Mouse (Mus musculus) lung, embryonic 15.5 days (tissue): Measurements from ENCODE around the gene Olfr1499. TPM values are rescaled to one million over a fixed set of nuclear protein-coding genes. Genes with fewer than 3 reads are reported as not detected.
"Not testable (repeated sequence)": the region's sequence is repeated elsewhere in the genome, so short reads cannot be mapped to it uniquely, and the experiment has no call there.

ENCODE experiments used
- ATAC-seq: fragments of 200-750 bp; cut with Nextera tagmentation; 2 replicates; pipeline ENCODE4 v1.8.0; 2017; ENCODE audit warnings: moderate number of reproducible peaks, borderline replicate concordance; ENCODE audit not compliant: low FRiP score, low TSS enrichment; ENCODE audit errors: extremely low read depth
- H3K27ac ChIP-seq: fragments of 300-500 bp; sonication (generic); 2 replicates; pipeline ENCODE4 v1.5.1; 2015; ENCODE audit warnings: moderate library complexity, mild to moderate bottlenecking, inconsistent platforms
- H3K27me3 ChIP-seq: fragments of 300-500 bp; sonication (generic); 2 replicates; pipeline ENCODE4 v1.6.1; 2015; ENCODE audit warnings: inconsistent platforms
- H3K36me3 ChIP-seq: fragments of 300-500 bp; sonication (generic); 2 replicates; pipeline ENCODE4 v1.6.1; 2015; ENCODE audit warnings: inconsistent platforms
- H3K4me1 ChIP-seq: fragments of 300-500 bp; sonication (generic); 2 replicates; pipeline ENCODE4 v1.6.1; 2015; ENCODE audit warnings: inconsistent platforms
- H3K4me2 ChIP-seq: fragments of 300-500 bp; sonication (generic); 2 replicates; pipeline ENCODE4 v1.6.1; 2015; ENCODE audit warnings: inconsistent platforms, mild to moderate bottlenecking, moderate library complexity
- H3K4me3 ChIP-seq: fragments of 300-500 bp; sonication (generic); 2 replicates; pipeline ENCODE4 v1.5.1; 2015; ENCODE audit warnings: mild to moderate bottlenecking, inconsistent platforms
- H3K9ac ChIP-seq: fragments of 300-500 bp; sonication (generic); 2 replicates; pipeline ENCODE4 v1.6.1; 2015; ENCODE audit warnings: inconsistent platforms
- H3K9me3 ChIP-seq: fragments of 300-500 bp; sonication (generic); 2 replicates; pipeline ENCODE4 v1.6.1; 2016; ENCODE audit warnings: inconsistent platforms
- WGBS: fragments of 180-500 bp; shearing (Covaris S2); methylation state at CpG from one replicate; pipeline ENCODE4 v1.1.7; 2015; 5-methylcytosine and 5-hydroxymethylcytosine counted together
- polyA plus RNA-seq: library from polyadenylated mRNA; unstranded; fragments of >200 nt; fragmentation: Nextera tagmentation; extraction: Ambion mirVana; gene quantifications from 2 replicates; pipeline ENCODE4 v1.2.1, GENCODE M21; 2015

Olfr1499 gene
- polyA plus RNA-seq = not detected in 2 replicates

DNA sequence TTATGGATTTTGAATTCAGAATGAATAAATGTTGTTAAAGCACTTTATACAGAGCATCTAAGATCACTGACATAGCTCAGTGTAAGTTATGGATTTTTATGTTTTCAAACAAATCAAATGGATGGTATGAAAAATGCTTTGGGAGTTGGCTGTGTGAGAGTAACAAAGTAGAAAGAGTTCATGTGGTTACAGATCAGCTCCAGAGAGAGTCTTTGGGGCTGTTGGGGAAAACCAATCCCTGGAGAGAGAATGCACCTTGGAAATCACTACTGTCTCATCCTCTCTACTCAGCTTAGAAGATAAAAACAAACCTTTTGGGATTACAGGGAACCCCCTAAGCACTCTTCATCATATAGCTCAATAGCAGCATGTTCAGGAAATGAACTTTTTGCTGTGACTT is at the start of gene Olfr1499:
Gene Olfr1499, minus strand, starts transcription at position 101 of the 400 bp plus-strand sequence.
- Histone ChIP-seq H3K27me3 (no peaks in the 10 kb centered on the region), H3K36me3 (no peaks in the 10 kb centered on the region), H3K9ac (no peak within 1 kb of the TSS), H3K4me1 (no peaks in the 10 kb centered on the region), H3K27ac (no peak within 1 kb of the TSS), H3K9me3 (no peaks in the 10 kb centered on the region), H3K4me3 (no peak within 1 kb of the TSS), H3K4me2 (no peak within 1 kb of the TSS)
- no peak for ATAC-seq

DNA sequence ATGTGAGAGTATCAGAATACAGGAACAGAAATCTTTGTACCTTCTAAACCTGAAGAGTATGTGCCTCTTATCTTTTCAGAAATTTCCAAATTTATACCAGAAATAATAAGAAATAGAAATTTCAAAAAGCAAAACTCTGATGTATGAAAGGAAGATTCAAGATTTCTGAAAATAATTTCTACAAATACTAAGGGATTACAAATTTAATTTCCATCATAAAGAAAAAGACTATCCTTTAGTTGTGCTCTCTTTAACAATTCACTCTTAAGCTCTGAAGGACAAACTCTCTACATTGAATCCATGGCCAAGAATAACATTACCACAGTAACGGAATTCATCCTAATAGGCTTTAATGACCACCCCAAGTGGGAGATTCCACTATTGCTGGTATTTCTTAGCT is 42.2 kb upstream of the Olfr1499 start, which contains the start of gene Olfr1502:
Gene Olfr1502, plus strand, starts transcription at position 301 of the 400 bp plus-strand sequence.
- Histone ChIP-seq H3K27me3 (no peaks in the 10 kb centered on the region), H3K27ac (no peak within 1 kb of the TSS), H3K9ac (no peak within 1 kb of the TSS), H3K36me3 (no peaks in the 10 kb centered on the region), H3K4me3 (no peak within 1 kb of the TSS), H3K4me2 (no peak within 1 kb of the TSS), H3K9me3 (no peaks in the 10 kb centered on the region), H3K4me1 (no peaks in the 10 kb centered on the region)
- WGBS = 88% methylated on average over 1 of the region's 1 CpGs
- no peak for ATAC-seq

DNA sequence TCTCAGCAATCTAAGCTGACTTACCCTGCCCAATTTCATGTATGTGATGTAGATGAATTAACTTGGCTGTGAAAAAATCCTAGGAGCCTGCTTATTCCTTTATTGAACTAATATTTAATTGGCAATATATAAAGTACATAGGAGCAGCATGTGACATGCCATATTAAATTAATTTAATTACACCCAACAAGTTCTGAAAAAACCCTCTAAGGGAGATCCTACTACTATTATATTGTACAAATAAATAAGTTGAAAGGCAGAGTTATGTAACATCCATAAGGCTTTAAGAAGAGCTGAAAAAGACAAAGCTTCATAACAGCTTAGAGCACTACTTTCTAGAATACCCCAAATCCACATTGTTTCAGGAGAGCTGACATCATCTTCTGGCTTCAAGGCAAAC is 31.3 kb upstream of the Olfr1499 start, which contains the start of gene Olfr1501:
Gene Olfr1501, minus strand, starts transcription at position 101 of the 400 bp plus-strand sequence.
- not testable (repeated sequence) for H3K4me3 ChIP-seq, H3K9me3 ChIP-seq, H3K4me1 ChIP-seq, H3K36me3 ChIP-seq, H3K9ac ChIP-seq, H3K27me3 ChIP-seq, H3K27ac ChIP-seq, ATAC-seq, H3K4me2 ChIP-seq

DNA sequence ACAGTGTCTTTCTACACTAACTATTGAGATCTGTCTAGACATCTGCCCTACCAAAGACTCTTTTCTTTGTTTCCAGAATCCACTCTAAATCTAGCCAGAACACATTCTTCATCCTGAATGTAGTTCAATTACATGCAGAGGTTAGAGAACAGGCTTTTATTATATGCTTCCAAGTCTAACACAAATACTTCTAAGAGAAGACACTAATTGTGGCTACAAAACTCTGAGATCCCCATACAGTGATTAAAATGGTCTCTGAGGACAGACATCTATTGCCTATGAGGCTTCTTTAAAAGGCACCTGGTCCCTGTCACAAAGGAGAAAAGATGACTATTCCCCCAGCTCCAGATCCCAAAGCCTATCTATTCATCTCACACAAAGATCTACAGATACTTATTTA is 11.1 kb upstream of the Olfr1499 start, which contains the start of gene Olfr1500:
Gene Olfr1500, minus strand, starts transcription at position 101 of the 400 bp plus-strand sequence.
- no peak for ATAC-seq
- H3K36me3 ChIP-seq = no peaks in the 10 kb centered on the region
- H3K27ac ChIP-seq = no peak within 1 kb of the TSS
- H3K4me3 ChIP-seq = no peak within 1 kb of the TSS
- H3K4me1 ChIP-seq = no peaks in the 10 kb centered on the region
- no peak within 1 kb of the TSS for H3K9ac ChIP-seq
- H3K9me3 ChIP-seq = no peaks in the 10 kb centered on the region
- H3K4me2 ChIP-seq = no peak within 1 kb of the TSS
- H3K27me3 ChIP-seq = no peaks in the 10 kb centered on the region

GRCm38 (mm10) chr19:13828447-13828846 is 9.2 kb upstream of the Olfr1499 start:
- Histone ChIP-seq H3K36me3 (no peaks in the 10 kb centered on the region), H3K4me2 (no peak overlapping the region), H3K9me3 (no peaks in the 10 kb centered on the region), H3K4me1 (no peaks in the 10 kb centered on the region), H3K4me3 (no peak overlapping the region), H3K27ac (no peak overlapping the region), H3K27me3 (no peaks in the 10 kb centered on the region), H3K9ac (no peak overlapping the region)
- ATAC-seq = no peak
- 80% methylated on average over 3 of the region's 3 CpGs for WGBS

DNA sequence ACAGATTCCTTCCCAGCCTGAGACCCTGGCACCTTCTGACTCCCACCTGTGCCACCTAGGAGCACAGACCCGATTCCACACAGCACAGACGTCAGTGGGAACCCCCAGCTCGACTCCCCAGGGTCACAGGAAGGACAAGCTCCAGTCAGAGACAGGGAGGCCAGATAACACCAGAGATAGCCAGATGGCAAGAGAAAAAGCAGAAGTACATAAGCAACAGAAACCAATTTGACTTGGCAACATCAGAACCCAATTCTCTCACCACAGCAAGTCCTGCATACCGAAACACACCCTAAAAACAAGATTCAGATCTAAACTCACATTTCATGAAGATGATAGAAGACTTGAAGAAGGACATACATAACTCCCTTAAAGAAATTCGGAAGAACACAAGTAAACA is 1.6 kb upstream of the Olfr1499 start:
- Histone ChIP-seq H3K4me2 (no peak overlapping the region), H3K36me3 (no peaks in the 10 kb centered on the region), H3K9ac (no peak overlapping the region), H3K4me3 (no peak overlapping the region), H3K4me1 (no peaks in the 10 kb centered on the region), H3K27me3 (no peaks in the 10 kb centered on the region), H3K27ac (no peak overlapping the region), H3K9me3 (no peaks in the 10 kb centered on the region)
- 47% methylated on average over 5 of the region's 5 CpGs for WGBS
- no peak for ATAC-seq

DNA sequence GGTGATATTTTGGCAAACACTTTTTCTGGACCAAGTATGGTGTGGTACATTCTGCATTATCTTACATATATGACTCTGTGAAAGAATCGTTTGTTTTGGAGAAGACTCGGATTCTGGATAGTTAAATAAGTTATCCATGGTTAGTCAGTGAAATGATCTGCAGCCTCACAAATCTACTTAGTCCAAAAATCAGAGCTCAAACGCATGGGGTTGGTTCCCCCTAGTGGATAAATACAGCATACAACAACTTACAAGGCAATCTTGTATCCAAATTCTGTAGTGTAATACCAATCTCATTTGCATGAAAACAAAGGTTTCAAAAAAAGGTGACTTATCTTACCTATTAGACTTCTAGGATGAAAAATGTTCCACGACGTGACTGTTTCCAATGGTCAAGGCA is 420 bp downstream of the Olfr1499 start:
- no peaks in the 10 kb centered on the region for H3K9me3 ChIP-seq
- H3K4me2 ChIP-seq = no peak overlapping the region
- no peak overlapping the region for H3K27ac ChIP-seq
- no peak overlapping the region for H3K9ac ChIP-seq
- ATAC-seq = no peak
- no peak overlapping the region for H3K4me3 ChIP-seq
- 36% methylated on average over 5 of the region's 5 CpGs for WGBS
- no peaks in the 10 kb centered on the region for H3K36me3 ChIP-seq
- H3K27me3 ChIP-seq = no peaks in the 10 kb centered on the region
- no peaks in the 10 kb centered on the region for H3K4me1 ChIP-seq

DNA sequence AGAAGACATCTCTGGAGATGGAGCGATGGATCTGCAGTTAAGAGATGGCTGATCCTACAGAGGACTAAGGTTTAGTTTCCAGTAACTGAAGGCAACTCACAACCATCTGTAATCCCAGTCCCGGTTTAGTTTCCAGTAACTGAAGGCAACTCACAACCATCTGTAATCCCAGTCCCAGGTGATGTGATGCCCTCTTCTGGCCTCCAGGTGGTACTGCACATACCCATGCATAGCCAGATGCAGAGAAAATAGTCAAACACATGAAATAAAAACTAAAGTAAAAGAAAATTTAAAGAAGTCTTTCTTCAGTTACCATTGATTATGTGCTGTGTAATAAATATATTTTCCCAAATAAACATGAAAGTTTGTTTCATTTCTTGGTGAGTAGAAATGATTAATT is 6.4 kb downstream of the Olfr1499 start:
- Histone ChIP-seq H3K27me3 (no peaks in the 10 kb centered on the region), H3K4me1 (no peaks in the 10 kb centered on the region), H3K4me3 (no peak overlapping the region), H3K4me2 (no peak overlapping the region), H3K36me3 (no peaks in the 10 kb centered on the region), H3K9ac (no peak overlapping the region), H3K27ac (no peak overlapping the region), H3K9me3 (no peaks in the 10 kb centered on the region)
- WGBS = 50% methylated on average over 2 of the region's 2 CpGs
- no peak for ATAC-seq

GRCm38 (mm10) chr19:13805486-13805885 is 13.8 kb downstream of the Olfr1499 start:
- not testable (repeated sequence) for ATAC-seq, H3K4me3 ChIP-seq, H3K36me3 ChIP-seq, H3K9me3 ChIP-seq, H3K27ac ChIP-seq, H3K4me1 ChIP-seq, H3K4me2 ChIP-seq, H3K9ac ChIP-seq, H3K27me3 ChIP-seq
- 53% methylated on average over 1 of the region's 1 CpGs for WGBS

- no peak for ATAC-seq
These were observed 21.1 kb downstream of the Olfr1499 start, which contains the start of gene Olfr1497 for GRCm38 (mm10) chr19:13798102-13798501. Olfr1497 (minus strand) TSS chr19:13798202.

DNA sequence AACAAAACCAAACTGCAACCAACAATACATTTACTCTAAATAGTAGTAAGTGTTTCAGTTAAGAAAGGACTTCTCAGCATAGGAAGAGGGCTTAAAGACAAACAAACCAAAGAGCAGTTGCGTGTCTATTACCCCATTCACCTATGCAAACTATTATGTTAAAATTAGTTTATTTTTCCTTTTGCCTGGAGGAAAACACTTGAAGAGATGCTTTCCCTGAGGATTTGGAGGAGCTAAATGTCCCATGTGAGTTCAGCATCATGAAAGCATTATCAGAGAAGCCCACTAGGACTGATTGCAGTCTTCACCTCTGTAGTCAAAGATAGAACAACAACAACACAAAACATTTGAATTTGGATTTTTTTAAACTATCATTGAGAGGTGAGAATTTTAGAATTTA is 41.7 kb downstream of the Olfr1499 start, which contains the start of gene Olfr1496:
Gene Olfr1496, plus strand, starts transcription at position 301 of the 400 bp plus-strand sequence.
- ATAC-seq = no peak
- no peaks in the 10 kb centered on the region for H3K27me3 ChIP-seq
- H3K9ac ChIP-seq = no peak within 1 kb of the TSS
- no peaks in the 10 kb centered on the region for H3K36me3 ChIP-seq
- no peak within 1 kb of the TSS for H3K4me3 ChIP-seq
- no peaks in the 10 kb centered on the region for H3K9me3 ChIP-seq
- no peak within 1 kb of the TSS for H3K4me2 ChIP-seq
- no peaks in the 10 kb centered on the region for H3K4me1 ChIP-seq
- no peak within 1 kb of the TSS for H3K27ac ChIP-seq
- WGBS = 77% methylated on average over 1 of the region's 1 CpGs

More at GRCm38 (mm10) chr19:13798102-13798501, 21.1 kb downstream of the Olfr1499 start, which contains the start of gene Olfr1497:
- H3K4me1 ChIP-seq = no peaks in the 10 kb centered on the region
- no peak within 1 kb of the TSS for H3K4me3 ChIP-seq
- H3K9me3 ChIP-seq = no peaks in the 10 kb centered on the region
- H3K9ac ChIP-seq = no peak within 1 kb of the TSS
- H3K36me3 ChIP-seq = no peaks in the 10 kb centered on the region
- H3K27ac ChIP-seq = no peak within 1 kb of the TSS
- no peaks in the 10 kb centered on the region for H3K27me3 ChIP-seq
- no peak within 1 kb of the TSS for H3K4me2 ChIP-seq

GRCm38 (mm10) chr19:13768565-13769276 is 50.5 kb downstream of the Olfr1499 start:
- Histone ChIP-seq H3K9ac (no peak overlapping the region), H3K27me3 (no peaks in the 10 kb centered on the region), H3K4me1 (no peaks in the 10 kb centered on the region), H3K9me3 (no peaks in the 10 kb centered on the region), H3K4me3 (no peak overlapping the region), H3K4me2 (no peak overlapping the region), H3K36me3 (no peaks in the 10 kb centered on the region), H3K27ac (no peak overlapping the region)
- WGBS = 86% methylated on average over 9 of the region's 9 CpGs
- ATAC-seq = no peak
